Mouse (Mus musculus): ENCODE measurements around the gene Dgki. TPM values are rescaled to one million over a fixed set of nuclear protein-coding genes. Genes with fewer than 3 reads are reported as not detected.

Dgki gene
- total RNA-seq, 2 experiments from 2014 or later = 80.5 to 92.6 TPM

DNA sequence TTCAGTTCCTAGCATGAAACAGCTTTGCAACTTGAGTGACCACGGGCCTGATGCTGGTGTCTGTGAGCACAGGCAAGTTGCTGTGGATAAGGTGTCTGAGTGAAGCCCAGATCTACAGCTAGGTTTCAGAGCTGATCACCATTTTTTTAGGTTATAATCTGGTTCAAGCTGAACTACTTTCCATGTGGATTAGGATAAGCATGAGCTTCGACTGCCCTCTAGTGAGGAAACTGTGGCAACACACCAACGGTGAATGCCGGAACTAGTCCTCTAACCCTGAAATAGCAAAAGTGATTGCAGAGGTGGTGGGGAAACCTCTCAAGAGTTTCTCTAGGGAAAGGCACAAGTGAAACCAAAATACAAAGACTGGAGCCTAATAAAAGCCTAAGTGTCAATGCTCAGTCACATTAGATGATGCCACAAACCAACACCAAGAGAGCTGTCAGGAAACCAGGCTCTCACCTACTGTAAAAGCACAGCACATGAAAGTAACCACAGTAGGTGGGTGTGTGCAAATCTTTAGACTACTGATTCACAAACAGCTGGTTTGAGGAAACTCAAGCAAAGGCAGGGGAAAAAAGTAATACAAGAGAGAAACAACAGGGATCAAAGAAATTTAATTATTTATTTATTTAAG lies 253.7 kb downstream of the Dgki start:
- intact Hi-C loops (cut with DNase I) = loop anchor here (5.0 kb wide), 1 partner anchor 354 kb away; no protein-coding TSS in a partner anchor
- DNase-seq (ENCODE audit: low spot score in 2 of 2) = peak; percentile 50 to 66

DNA sequence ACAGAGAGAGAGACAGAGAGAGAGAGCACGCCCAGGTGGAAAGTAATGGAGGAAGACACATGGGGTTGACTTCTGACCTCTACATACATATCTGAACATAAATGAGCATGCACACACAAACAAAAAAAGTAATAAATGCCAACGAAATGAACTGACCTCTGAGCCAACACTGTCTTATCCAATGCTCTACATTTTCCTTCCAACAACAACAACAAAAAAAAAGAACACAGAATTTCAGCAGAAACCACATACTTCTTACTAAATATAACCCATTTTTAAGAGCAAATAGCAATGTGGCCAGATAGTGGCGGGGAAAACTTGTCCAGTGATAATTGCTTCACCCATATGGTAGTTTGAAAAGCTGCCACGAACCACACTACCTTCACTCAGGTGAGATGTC lies 255.2 kb downstream of the Dgki start:
- no peak for DNase-seq (ENCODE audit: low spot score in 2 of 2)
- intact Hi-C loops (cut with DNase I) = loop anchor here (5.0 kb wide), 1 partner anchor 352 kb away; no protein-coding TSS in a partner anchor

DNA sequence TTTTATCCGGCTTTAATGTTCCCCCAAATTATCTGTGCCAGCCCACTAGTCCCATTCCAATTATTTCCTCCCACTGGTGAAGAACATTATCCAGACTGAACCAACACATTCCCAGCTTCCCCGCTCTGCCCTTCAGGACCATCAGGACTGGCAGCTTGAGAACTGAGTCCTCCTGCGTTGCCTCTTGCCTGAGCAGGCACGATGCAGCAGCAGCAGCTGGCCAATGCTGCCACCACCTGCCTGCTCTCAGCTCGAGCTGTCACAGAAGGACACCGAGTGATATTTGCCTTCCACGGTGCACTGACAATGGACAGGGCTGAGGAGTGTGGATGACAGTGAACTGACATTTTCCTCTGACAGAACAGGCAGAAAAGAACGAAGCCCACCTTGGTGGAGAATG lies 261.5 kb downstream of the Dgki start:
- DNase-seq (ENCODE audit: low spot score in 2 of 2) = peak in 1 of 2 experiments; percentile 35
- intact Hi-C loops (cut with DNase I) = no loop called here

DNA sequence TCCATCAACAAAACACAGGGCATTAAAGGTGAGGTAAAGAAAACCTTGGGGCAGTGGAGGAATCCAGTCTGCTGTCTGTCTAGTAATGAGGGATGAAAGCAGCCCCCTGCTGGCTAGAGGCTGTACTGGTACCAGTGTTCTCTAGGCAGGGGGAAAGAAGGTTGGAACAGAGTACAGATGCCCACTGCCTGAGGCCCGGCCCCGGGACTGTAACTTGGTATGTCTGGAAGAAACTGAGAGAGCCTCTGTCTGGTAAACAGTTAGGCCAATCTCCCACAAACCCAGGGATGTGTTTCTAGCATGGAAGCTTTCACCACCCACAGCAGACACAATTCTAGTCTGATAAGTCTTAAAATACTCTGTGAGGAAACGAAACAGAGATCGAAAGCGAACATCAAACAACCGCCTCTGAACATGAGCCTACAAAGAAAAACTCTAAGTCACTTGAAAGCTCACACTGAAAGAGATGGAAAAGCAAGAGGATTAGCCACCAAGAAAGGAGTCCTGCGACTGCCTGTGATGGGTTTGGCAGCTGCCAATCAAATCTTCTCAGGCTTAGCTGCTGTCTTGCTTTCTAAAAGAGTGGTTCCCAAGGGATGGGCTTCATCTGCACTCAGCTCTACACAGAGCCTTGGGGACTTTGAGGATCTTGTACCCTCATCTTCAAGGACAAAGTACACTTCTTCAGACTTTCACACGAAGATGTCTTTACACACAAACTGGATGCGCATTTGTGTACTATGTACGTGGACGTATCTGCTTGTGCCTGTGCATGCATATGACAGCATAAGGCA lies 262.7 kb downstream of the Dgki start:
- intact Hi-C loops (cut with DNase I) = no loop called here
- DNase-seq (ENCODE audit: low spot score in 2 of 2) = peak in 1 of 2 experiments; percentile 41

DNA sequence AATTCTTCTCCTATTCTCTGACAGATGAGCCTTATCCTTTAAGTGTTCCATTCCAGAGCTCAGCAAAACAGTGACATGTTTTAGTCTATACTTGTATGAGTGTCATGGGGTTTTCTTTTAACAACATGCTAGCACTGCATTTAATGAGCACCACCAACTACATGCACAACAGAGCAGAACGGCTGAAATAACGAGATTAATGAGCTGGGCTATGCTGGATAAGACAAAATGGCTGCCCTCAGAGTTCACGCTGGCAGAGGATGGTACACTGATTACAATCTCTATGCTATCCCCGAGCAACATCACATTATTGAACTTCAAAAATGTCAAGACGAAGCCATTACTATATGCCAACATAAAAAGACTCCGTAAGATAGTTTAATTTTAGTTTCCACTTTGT lies 264.3 kb downstream of the Dgki start:
- intact Hi-C loops (cut with DNase I) = no loop called here

DNA sequence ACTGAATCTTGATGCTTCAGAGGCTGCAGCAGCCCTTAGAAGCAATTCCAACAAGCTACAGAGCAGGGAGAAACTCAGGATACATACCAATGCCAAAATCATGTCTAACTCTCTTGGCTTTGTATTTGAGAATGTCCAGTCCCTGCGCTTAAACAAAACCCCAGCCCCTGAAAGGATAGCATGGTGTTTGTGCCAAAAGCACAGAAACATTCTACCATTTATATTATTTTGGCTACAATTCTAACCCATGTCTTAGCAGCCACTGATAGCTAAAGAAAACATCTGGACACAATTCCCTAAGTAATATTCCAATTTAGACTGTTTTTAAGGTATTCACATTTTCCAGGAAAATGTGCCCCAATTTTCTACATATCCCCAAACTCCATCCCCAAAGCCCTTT lies 269.0 kb downstream of the Dgki start:
- intact Hi-C loops (cut with DNase I) = no loop called here
- DNase-seq (ENCODE audit: low spot score in 2 of 2) = no peak

More for the DNA sequence above, 264.3 kb downstream of the Dgki start:
- no peak for DNase-seq (ENCODE audit: low spot score in 2 of 2)

DNA sequence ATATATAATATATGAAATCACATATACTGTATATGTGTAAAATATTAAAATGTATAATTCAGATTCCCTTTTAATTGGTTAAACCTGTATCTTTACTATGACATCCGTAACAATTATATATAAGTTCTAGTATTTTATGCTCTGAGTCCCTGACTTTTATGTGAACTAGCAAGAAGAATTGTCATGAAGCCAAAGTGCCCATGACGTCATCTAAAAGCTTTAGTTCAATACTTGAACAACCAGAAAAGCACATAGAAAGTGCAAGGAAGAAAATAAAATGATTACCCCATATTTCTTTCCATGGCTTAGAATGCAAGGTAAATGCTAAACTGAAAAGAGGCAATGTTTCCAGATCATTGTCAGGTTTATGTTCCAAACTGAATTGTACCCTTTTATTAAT lies 269.6 kb downstream of the Dgki start:
- DNase-seq (ENCODE audit: low spot score in 2 of 2) = no peak
- intact Hi-C loops (cut with DNase I) = no loop called here

DNA sequence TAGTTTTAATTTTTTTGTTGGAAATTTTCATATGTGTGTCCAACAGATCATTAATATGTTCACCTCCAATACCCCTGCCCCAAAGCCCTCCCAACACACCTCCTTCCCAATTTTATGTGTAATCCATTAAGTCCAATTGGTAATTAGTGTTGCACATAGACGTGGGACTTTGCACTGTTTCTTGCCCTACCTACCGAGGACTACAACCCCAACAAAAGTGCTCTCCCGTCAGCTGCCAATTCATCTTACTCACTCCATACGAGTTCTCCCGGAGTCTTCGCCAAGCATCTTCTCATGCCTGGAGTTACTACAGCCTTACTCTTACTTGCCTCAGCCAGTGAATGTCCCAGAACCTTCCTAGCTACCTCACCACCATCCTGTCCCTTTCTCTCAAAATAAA lies 271.1 kb downstream of the Dgki start:
- intact Hi-C loops (cut with DNase I) = no loop called here

DNA sequence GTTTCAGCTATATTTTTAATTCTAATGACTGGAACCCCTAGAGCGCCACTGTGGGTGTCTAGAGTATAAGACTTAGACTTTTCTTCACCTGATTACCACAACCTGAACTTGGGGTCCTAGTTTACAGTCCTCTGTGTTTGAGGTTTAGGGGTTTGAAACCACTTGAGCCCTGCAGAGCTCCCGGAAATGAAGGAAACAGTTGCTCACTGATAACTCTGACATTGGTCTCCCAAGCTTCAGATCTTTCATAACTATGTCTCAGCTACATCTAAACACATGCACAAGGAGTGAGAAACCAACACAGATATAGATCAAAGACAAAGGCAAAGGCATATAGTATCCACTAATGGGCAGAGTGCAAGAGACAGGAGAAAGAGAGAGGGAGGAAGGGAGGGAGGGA lies 271.7 kb downstream of the Dgki start:
- no peak for DNase-seq (ENCODE audit: low spot score in 2 of 2)

More for the DNA sequence above, 271.1 kb downstream of the Dgki start:
- DNase-seq (ENCODE audit: low spot score in 2 of 2) = no peak

DNA sequence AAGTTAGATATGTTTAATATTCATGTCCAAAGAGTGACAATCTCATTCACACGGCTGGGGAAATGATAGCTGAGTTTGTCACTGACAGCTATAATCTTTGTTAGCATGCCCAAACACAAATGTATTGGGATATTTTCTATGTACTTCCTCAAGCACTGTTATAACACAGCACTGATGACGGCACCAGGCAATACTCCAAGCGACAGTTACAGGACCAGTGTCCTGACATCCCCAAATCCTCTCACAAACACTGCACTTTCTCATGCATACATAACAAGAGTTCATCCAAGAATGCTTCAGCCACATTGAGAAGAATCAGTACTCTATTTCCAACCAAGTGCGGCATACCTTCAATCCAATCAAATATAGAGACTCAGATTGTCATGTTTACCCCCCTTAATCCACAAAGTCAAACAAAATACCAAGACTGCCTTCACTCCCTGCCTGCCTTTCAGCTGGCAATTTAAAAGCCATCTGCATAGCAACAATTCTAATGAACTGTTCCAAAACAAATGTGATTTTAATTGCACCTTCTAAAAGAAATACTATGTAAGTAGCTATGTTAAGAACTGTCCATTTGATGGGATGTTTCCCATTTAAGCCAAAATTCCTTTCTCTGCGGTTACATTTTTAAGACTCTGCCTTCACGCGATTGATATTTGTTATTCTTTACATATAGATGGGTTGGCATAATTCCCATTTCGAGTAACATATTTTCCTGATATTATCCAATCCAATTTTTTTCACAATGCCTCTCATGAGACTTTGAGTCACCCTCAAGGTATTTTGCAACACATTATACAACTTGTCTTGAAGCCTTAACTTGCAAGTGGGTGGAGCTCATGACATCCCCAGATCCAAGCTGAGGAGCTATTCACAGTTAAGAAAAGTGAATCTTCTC lies 273.4 kb downstream of the Dgki start:
- DNase-seq (ENCODE audit: low spot score in 2 of 2) = no peak

More for the DNA sequence above, 271.7 kb downstream of the Dgki start:
- intact Hi-C loops (cut with DNase I) = no loop called here

DNA sequence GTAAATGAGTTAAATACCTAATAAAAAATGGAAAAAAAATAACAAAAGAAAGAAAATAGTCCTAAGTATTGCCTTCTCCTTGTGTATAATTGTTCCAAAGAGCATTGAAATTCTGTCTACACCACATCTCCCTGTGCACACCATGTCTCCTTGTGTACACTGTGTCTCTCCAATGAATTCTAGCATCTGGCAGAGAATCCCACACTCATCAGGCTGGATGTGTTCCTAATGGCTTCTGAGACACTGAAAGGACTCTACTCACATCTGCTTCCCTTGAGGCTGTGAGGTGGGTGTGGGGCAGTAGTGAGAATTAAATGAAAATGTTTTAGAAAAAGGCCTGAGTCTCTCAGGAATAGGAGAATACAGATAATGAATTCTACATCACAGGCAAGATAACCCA lies 283.9 kb downstream of the Dgki start:
- no peak for DNase-seq (ENCODE audit: low spot score in 2 of 2)
- intact Hi-C loops (cut with DNase I) = no loop called here

More for the DNA sequence above, 273.4 kb downstream of the Dgki start:
- intact Hi-C loops (cut with DNase I) = no loop called here

DNA sequence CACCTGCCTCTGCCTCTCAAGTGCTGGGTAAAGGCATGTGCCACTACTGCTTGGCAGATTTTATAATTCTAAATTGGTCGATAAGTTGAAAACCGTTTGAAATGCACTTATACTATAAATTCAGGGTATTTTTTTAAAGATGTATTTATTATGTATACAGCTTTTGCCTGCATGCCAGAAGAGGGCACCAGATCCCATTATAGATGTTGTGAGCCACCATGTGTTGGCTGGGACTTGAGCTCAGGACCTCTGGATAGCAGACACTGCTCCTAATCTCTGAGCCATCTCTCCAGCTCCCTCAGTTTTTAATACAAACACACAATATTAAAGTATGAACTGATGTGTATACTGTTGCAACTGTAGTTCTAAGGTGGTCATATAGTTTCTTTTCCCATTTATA lies 288.4 kb downstream of the Dgki start:
- DNase-seq (ENCODE audit: low spot score in 2 of 2) = no peak
- intact Hi-C loops (cut with DNase I) = no loop called here

DNA sequence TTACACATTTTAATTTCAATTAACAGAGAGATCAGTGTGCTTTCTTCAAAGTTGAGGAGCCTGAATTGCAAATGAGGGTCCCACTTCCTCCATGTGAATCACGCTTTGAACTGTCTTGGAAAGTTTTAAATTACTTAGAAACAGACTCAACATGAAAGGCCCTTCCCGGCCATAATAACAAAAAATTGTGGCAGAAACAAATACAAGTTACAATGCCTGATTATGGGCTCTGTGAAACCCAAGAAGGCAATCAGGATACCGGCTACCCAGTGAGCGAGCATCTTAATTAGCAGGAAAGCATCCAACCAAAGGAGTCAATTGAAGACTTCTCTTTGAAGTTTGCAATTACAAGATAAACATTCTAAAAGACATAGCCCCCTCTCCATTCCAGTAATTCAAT lies 292.4 kb downstream of the Dgki start:
- no peak for DNase-seq (ENCODE audit: low spot score in 2 of 2)
- intact Hi-C loops (cut with DNase I) = no loop called here

DNA sequence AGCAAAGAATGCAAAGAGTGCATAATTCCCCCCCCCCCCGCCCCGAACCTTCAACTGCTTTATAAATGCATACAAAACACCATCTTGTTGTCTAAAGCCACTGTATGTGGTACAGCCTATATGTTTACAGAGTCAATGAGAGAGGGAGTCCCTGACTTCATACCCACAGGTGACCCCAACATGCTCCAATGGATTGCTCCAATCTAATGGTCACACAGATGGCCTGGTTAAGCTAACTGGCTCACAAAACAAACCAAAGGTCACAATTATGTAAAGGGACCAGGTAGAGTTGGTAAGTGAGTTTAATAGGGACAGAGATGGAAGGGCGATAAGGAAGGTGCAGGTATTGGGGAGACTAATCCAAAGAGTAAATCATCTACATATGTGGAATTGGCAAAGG lies 295.1 kb downstream of the Dgki start:
- DNase-seq (ENCODE audit: low spot score in 2 of 2) = no peak
- intact Hi-C loops (cut with DNase I) = no loop called here

DNA sequence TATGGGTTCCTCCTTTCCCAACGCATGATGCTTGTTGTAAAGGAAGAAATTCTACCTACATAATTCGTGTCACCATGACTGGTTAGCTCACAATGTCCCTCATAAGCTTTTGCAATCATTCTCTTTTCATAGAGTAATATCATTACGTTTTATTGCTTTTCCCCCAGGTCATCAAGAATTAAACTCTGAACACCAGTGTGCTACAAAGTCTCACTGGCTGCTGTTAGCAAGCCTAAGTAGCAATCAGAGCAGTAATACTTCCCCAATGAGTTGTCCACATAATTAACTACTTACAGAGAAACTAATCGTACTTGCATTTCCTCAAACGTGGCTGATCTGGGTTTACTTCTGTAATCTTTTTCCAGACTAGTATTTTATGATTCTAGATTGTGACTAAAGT lies 296.7 kb downstream of the Dgki start:
- intact Hi-C loops (cut with DNase I) = no loop called here
- no peak for DNase-seq (ENCODE audit: low spot score in 2 of 2)

DNA sequence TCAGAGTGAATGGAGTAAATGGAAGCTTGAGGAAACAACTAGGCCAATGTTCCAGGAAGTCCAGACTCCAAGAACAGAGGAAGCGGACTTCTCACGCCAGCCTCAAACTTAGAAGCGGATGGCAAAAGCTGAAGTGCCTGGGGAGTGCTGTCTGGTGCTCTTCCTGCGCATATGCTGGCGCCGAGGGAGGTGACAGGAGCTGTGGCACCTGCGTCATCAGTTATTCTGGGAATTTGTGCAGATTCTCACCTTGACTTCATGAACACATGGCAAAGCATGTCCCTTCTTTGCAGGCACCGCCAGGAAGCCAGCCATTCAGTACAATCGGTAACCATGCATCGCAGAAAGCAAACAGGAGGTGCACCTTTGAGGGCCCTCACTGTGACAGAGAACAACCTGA lies 301.0 kb downstream of the Dgki start:
- intact Hi-C loops (cut with DNase I) = no loop called here
- DNase-seq (ENCODE audit: low spot score in 2 of 2) = peak in 1 of 2 experiments; percentile 31

DNA sequence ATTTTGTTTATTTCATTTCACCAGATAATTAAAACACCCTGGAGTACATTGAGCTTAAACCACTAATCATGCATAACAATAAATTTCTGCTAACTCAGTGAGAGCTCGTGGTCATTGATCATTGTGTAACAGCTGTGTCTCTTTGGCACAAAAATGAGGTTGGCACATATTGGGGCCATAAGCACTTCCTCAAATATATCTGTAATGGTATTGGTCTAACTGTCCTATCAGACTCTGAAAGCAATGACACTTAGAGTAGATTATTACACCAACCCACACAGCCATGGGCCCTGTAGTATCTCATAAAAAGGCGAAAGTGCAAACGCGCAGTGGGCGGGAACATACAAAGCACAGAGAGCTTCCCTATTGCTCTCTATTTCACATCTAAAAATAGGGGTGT lies 305.7 kb downstream of the Dgki start:
- DNase-seq (ENCODE audit: low spot score in 2 of 2) = no peak
- intact Hi-C loops (cut with DNase I) = no loop called here

DNA sequence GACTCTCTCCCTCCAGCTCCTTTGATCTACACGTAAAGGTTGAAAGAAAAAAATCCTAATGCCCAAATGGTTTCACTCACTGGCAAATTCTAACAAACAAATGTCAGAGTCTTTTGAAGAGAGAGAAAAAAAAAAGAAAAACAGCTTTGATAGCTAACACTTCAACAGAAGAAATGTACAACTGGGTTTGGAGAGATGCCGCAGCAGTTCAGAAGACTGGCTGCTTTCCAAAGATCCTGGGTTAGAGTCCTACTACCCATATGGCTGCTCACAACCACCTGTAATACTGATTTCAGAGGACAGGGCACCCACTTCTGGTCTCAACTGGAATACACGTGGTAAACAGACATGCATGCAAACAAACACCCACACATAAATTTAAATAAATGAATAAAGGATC lies 309.8 kb downstream of the Dgki start:
- intact Hi-C loops (cut with DNase I) = no loop called here
- DNase-seq (ENCODE audit: low spot score in 2 of 2) = no peak

DNA sequence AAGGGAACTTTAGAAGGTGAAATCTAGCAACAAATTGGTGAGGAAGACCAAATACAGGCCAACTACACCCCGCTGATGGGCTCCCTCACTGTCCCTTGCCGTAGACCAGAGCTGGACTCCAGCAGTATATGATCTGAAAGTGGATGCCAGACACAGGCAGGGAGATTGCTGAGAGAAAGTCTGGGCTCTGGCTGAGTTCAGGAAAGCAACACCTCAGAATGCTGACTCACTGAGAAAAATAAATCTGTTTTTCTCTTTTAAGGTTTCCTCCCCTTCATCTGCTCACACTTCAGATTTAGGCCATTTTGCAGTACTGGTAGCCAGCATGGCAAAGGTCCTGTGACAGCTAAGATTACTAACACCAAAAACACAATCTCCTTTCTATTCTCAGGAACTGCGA lies 311.2 kb downstream of the Dgki start:
- intact Hi-C loops (cut with DNase I) = no loop called here
- no peak for DNase-seq (ENCODE audit: low spot score in 2 of 2)

DNA sequence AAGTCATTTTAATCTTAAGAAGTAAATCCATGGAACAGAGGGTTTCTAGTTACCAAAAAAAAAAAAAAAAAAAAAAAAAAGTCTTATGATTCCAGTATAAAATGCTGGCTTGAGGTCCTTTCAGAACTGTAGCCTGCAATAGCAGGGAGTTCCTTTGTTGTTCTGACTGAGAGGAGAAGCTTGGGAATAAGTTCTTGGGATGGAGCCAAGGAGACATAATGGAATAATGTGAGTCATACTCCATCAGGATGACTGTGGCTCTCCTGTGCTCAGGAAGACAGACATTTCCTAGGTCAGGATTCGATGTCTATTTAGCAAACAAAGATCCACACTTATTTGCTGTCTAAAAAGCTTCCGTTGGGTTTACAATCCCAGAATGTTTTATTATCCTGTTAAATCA lies 318.3 kb downstream of the Dgki start:
- intact Hi-C loops (cut with DNase I) = no loop called here
- no peak for DNase-seq (ENCODE audit: low spot score in 2 of 2)
